Mouse (Mus musculus): ENCODE measurements around the gene Ppp2r5e.

The Ppp2r5e gene

DNA sequence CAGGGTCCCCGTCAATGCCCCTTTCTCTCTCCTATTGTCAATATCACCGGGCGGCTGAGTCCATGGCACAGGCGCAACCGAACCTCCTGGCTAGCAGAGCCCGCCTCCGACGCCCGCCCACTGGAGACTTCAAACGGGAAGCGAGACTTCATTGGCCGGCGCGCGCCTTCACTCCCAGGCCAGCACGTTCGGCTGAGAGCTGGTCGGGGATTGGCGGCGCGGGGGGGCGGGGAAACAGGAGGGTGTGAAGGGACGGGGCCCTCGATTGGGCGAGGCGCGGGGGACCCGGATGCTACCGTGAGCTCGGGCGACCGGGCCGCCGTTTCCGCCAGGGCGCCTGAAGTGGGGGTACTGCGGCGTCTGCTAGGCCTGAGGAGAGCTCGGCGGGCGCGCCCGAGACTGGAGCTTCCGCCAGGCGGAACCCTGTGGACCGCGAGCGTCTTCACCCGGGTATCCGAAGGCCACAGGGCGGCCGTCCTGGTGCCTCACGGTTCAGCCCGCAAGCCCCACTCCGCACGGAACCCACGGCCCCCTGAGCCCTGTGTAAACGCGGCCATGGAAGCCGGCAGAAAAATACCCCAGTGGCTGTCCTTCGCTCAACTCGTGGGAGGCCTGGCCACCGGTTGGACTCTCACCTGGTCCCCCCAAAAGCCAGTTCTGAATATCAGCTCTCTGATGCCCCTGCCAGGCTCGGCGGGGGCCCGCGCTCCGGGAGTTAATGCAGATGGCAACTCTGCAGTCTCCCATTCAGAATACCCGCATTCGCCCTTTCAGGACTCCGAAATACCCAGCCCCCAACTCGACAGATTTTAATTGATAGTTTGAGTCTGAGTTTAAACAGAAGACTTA, at the start of gene Ppp2r5e:
TSS of gene Ppp2r5e (minus strand) at position 92 of the 849 bp plus-strand sequence.
- peak; percentile 99 for DNase-seq (ENCODE audit: low spot score)

DNA sequence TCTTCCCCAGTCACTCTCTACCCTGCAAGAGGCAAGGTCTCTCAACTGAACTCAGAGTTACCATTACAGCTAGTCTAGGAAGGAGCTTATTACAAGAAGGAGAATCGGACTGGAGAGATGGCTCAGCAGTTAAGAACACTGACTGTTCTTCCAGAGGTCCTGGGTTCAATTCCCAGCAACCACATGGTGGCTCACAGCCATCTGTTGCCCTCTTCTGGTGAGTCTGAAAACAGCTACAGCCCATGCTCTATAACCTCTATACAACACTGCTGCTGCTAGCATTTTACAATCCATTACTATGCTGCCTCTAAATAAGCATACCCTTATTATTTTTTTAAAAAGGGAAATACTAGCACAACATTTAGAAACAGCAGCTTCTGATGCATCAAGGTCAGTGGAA, 49.7 kb upstream of the Ppp2r5e start:
- no peak for DNase-seq (ENCODE audit: low spot score)

DNA sequence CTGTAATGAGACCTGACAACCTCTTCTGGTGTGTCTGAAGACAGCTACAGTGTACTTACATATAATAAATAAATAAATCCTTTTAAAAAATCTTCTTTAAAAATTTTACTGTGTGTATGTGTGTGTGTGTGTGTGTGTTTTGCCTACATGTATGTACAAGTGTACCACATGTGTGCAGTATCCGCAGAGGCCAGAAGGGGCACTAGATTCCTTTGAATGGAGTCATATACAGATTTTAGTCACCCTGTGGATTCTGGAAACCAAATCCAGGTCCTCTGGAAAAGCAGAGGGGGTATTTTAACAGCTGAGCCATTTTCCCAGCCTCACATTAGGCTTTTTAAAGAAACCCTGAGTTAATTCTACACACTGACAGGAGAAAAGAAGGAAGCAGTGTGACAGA, 45.7 kb upstream of the Ppp2r5e start:
- no peak for DNase-seq (ENCODE audit: low spot score)

DNA sequence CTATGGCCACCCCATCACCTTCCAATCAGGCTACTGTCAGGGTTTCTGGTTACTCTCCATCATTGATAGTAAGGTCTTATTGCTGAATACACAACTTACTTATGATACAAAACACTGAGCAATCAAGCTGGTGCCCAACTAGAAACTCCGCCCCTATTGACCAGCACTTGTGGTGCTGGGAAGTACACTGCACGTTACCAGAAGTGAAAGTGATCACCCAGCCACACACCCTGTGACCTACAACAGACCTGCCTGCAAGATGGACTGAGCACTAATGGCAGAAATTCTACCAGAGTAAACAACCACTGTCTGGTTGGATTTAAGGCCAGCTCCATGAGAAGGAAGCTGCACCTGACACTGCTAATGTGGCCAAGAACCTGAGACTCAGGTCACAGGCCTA, 42.3 kb upstream of the Ppp2r5e start:
- no peak for DNase-seq (ENCODE audit: low spot score)

DNA sequence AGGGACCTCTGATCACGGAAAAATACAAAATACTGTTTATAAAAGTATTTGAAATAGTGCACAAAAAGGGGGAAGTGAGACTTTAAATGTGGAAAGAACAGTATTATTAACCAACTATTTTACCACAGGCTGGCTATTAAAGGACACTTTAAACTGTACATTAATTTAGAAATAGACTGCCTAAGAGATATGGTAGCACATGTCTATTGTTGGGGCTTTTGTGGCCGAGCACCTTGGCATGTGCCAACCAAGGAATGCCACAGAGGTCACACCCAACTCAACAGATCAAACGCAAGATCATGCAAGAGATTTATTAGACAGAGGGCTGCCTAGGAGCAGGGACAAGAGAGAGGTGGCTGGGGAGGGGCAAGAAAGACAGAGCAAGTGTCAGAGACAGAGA, 41.1 kb upstream of the Ppp2r5e start:
- DNase-seq (ENCODE audit: low spot score): no peak

DNA sequence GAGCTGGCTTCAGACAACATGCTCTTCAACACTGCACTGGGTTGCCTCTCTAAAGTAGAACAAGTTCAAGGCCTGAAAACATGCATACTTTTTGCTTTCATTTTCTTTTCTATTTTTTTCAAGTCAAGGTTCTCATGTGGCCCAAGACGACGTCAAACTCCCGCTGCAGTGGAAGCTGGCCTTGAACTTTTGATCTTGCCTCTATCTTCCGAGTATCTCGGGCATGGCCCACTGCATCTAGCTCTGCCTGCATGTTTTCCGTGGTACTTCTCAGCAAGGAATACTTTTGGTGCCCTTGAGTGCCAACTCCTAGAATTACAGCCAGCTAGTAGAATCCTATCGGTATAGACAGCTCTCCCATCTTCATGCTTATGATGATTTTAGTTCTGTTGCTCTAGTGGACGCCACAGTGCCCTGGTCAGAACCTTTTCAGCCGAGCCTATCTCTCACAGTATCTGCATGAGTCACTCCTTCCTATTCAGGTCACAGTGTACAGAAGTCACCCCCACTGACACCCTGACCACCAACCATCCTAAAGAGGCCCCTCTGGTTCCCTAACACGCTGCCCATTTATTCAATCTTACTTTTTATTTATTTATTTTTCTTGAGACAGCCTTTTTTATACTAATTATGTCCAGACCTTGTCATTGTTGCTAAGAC, 39.9 kb upstream of the Ppp2r5e start:
- DNase-seq (ENCODE audit: low spot score): peak; percentile 13

DNA sequence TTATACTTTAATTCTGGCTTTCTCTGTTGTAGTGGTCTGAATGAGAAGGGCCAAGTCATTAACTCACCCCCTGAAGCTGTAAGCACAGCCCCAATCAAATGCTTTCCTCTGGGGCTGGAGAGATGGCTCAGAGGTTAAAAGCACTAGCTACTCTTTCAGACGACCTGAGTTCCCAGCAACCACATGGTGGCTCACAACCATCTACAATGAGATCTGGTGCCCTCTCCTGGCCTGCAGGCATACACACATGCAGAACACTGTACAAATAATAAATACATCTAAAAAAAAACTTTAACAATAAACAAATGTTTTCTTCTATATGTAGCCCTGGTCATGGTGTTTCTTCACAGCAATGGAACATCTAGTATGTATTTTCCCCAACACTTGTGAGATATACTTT, 33.6 kb upstream of the Ppp2r5e start:
- no peak for DNase-seq (ENCODE audit: low spot score)

DNA sequence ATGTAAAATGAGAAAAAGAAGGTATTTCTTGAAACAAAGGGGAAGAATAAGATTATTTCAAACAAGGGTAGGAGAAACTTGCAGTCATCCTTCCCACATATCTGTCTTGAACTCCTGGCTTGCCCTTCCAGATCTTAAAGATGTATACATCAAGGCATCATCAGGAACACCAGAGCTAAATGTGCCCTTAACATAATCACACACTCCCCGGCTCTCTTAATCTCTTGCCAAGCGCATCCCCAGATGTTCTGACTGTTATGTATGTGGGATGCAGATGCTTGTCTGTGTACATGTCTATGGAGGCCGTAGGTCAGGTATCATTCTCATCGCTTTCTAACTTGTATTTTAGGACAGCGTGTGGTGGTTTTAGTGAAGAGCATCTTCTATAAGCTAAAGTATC, 27.2 kb upstream of the Ppp2r5e start:
- DNase-seq (ENCODE audit: low spot score): no peak

DNA sequence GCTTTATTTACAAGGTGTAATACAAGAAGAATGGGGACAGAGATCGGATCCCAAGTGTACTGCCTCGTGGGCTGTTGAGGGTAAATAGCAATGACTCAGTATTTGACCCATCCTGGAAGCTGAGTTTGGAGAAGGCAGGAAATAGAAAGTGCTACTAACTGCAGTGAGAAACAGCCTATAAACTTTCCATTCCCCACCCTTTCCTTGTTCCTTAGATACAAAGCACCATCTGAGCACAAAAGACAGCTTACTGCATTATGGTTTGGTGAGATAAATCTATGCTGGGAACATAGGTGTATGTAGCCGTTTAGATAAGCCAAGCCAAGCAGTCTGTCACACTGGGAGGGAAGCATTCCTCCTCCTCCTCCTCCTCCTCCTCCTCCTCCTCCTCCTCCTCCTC, 26.8 kb upstream of the Ppp2r5e start:
- DNase-seq (ENCODE audit: low spot score): no peak

DNA sequence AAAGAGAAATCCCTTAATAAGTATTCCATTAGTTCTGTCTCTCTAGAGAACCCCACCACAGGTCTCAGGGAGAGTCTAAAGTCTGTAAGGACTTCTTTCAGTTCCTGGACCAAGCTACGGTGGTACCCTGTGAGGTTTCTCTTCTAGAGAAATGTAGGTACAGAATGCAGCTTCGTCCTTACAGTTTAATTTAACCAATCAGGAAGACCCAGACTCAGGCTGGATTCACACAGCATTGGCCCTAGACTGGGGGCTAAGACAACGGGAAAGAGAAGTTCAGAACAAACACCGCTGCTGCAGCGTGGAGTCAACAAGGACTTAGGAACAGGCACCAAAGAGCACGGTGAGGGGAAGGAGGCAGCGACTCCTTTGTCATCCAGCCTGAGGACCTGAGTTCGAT, 20.8 kb upstream of the Ppp2r5e start:
- no peak for DNase-seq (ENCODE audit: low spot score)

DNA sequence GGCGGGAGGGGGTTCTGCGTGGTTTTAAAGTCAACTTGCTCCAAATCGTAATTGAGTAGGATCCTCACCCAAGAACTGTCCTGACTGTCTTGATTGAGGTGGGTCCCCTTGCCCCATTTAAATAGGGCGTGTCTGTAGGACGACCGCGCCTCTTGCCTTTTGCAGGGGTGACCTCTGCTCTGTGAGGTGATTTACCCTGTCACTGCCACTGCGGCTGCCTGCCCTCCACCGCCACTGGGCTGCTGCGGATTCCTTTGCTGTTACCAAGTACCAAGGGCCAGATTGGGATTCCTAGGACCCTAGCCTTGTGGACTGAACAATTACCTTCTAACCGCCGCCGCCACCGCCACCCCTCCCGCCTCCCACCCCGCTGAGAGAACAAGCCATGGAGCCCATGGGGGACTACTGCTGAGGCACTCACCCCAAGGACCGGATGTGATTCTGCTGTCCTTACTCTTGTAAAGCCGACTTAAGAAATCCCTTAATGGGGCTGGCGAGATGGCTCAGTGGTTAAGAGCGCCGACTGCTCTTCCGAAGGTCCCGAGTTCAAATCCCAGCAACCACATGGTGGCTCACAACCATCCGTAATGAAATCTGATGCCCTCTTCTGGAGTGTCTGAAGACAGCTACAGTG, 20.2 kb upstream of the Ppp2r5e start:
- DNase-seq (ENCODE audit: low spot score): no peak

DNA sequence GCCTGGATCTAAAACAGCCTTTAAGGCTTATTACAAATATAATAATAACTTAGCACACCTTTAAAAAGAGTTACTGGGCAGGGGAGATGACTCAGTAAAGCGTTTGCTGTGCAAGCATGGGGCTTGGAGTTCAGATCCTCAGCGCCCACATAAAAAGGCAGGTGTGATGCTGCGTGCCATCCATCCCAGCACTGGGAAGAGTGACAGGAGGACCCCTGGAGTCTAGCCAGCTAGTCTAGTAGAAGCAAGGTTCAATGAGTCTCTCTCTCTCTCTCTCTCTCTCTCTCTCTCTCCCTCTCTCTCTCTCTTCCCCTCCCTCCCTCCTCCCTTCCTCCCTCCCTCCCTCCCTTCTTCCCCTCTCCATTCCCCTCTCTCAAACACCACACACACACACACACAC, 19.5 kb upstream of the Ppp2r5e start:
- DNase-seq (ENCODE audit: low spot score): no peak

DNA sequence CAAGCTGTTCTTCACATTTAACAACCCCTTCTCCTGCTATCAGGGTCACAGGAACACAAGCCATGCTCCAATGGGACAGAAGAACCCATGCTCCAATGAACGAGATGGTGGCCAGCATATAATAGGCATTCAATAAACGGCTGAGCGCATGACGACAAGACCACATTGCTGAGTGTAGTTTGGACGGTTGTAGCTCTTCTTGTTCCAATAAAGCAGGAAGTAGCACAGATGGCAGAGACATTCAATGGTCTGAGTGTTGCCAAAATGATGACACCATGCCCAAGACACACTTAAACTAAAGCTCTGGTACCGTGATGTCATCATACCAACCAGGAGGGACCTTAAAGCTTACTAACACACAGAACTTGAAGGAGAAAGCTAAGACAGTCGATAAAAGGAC, 16.7 kb upstream of the Ppp2r5e start:
- DNase-seq (ENCODE audit: low spot score): no peak

DNA sequence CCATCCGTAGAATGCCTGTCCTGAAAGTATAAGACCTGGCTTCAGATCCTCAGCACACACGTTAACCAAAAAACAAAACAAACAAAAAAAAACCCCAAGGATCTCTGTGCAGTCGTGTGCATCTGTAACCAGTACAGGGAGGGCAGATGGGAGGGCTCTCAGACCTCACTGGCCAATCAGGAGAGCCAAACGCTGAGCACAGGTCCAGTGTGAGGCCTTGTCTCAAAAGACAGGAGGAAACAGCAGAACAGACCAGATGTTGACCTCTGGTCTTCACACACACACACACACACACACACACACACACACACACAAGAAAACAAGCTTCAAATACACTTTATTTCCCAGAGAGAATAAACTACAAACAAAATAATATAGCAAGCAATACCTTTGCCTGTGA, 3.4 kb upstream of the Ppp2r5e start:
- peak; percentile 17 for DNase-seq (ENCODE audit: low spot score)

DNA sequence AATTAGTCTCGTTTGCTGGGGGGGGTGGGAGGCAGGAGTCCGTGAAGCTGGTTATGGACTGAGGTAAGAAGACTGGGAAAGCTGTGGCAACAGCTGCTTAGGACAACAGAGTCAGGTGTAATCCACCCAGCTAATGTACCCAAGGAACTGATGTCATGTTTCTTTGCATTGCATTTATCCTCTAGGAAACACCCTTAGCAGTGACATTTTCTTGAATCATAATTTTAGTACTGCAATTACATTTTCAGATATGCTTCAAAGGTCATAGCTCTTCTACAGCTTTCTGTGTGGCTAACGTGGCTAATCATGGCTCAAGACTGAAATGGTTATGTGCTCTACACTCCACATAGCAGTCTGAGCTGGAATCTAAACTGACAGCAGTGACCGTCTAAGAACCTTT, 2.9 kb upstream of the Ppp2r5e start:
- no peak for DNase-seq (ENCODE audit: low spot score)

DNA sequence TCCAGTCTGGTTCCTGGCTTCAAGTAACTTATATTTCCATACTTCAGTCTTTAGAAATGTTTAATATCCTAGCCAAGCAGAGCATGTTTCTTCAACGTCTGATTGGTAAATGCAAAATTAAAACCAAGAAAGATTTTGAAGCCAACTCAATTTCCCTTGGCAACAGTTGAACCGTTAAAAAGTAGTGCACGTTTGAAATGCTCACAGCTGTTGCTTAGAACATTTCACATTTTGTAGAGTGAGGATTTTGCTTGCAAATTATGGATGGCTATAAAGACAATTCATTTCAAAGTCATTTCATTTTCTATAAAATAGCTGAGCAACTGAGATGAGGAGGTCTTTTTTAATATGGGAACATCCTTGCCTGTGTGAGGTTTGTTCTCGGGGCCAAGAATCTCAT, 1.7 kb upstream of the Ppp2r5e start:
- DNase-seq (ENCODE audit: low spot score): no peak

DNA sequence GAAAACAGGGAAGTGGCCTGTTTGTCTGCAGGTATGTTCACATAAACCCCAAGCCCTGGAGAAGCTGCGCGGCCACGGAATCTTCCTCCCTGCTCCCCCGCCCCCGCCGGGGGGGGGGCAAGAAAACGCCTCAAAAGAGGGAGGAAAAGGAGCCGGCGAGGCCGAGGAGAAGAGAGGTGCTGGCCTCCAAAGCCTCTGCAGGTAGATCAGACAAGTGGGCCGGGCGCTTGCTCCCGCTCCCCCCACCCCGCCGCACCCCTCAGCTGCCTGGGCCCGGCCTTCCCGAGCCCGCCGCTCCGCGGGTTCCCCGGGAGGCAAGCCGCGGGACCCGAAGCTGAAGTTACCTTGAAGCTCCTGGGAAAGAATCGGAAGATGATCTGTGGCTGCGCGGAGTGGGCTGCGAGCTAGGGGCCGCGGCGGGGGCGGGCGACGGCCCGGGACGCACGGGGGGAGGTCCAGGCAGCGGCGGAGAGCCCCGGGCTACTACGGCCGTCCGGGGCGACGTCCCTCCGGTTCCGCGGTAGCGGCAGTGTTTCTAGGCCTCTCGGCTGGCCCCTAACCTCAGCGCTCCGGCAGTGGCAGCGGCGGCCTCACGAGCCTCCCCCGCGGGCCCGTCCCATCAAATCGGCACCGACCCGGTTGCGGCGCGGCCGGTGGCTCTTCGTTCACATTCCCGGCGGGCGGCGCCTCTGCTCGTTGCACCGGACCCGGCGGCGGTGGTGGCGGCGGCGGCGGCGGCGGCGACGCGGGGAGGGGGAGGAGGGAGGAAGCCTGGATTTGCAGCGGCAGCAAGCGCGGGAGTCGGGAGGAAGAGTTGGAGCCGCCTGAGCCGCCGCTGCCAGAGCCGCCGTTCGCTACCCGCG, 523 bp downstream of the Ppp2r5e start:
- peak; percentile 55 for DNase-seq (ENCODE audit: low spot score)

DNA sequence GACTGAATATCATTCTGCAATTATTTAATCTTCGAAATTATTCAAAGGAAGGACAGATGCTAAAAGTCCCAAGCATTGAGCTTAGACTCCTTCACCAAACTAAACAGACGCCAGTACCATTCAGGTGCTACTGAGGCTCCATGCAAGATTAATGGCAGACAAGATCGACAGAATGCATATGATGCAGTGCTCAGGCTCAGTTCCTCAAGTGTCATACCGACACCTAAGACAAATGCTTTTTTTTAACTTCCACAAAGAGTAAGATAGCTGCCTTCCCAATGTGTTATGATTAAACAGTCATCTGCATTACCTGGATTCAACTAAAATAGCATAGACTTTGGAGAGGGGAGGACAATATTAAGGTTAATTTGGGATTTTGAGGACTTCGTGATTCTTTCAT, 1.6 kb downstream of the Ppp2r5e start:
- DNase-seq (ENCODE audit: low spot score): no peak

DNA sequence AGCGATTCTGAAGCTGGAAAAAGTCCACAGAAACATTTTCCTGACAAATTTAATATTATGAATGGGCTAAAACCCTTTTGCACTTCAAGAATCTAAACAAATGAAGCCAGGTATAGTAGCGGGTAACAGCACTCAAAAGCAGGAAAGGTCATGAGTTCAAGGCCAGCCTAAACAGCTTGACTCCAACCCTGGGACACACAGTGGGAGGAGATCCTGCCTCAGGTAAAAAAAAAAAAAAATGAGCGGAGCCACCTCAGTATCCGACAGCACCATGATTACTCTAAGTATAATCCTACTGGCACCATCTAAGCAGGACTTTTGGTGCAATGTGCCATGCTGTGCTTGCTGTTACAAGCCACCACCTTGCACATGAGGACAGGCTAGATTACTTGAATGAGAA, 2.2 kb downstream of the Ppp2r5e start:
- no peak for DNase-seq (ENCODE audit: low spot score)

DNA sequence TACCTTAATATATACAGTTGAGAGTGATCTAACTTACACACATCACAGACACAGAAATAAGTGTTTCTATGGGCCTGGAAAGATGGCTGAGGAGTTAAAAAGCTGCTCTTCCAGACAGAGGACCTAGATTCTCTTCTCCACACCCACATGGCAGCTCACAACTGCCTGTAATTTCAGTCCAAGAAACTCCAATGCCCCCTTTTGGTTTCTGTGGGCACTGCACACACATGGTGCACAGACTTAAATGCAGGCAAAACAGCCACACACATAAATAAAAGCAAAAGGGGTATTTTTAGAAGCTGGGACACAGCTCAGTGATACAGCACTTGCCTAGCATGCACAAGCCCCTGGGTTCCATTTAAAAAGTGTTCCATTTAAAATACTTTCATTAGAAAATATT, 8.5 kb downstream of the Ppp2r5e start:
- no peak for DNase-seq (ENCODE audit: low spot score)

DNA sequence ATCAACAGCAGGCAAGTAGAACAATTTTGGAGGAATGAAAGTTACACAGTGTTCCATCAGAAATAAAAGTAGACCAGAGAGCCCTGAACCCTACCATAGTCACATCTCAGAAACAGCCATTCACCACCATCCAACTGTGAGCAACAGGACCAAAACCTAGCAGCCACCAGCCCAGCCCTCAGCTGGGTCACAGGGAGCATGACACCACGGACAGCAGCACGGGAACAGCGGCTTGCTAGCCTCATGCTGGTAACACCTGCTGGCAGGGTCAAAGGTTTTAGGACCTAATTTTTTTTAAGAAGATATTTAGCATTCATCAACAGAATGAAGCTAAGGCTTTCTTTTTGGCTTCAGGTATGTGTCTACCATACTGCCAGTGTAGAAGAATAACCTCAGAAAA, 12.3 kb downstream of the Ppp2r5e start:
- DNase-seq (ENCODE audit: low spot score): no peak

DNA sequence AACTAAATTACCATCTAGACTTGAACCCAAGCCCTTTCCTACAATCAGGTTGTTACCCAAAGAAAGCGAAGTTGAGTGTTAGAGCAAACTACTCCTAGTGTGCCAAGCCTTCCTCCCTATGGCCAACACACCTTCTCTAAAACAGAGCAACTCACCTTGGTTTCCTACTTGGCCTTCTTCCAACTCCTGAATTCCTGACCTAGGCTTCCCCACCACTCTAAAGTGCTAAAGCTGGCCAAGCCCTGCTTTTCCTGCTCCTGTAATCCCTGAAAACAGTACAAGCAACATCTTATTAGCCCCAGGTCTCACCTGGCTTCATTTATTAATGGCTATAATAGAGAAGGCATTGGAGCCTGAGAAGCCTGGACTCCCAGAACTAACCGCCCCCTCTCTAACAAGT, 17.0 kb downstream of the Ppp2r5e start:
- DNase-seq (ENCODE audit: low spot score): no peak
